Mouse (Mus musculus) layer of hippocampus, postnatal 25 days (tissue): Measurements from ENCODE around the gene Ang5. TPM values are rescaled to one million over a fixed set of nuclear protein-coding genes. Genes with fewer than 3 reads are reported as not detected.
A peak's percentile ranks its signal among the peaks of the same experiment; 100 is the strongest.
"Not testable (repeated sequence)": the region's sequence is repeated elsewhere in the genome, so short reads cannot be mapped to it uniquely, and the experiment has no call there.

Experiments used
- DNase-seq, 2 experiments: peaks; one replicate each; pipeline ENCODE4 v3.0.0; 2022; ENCODE audit warnings: mixed read lengths in 2 of 2, low spot score in 1 of 2; ENCODE audit errors: extremely low spot score in 1 of 2
- total RNA-seq, 2 experiments: library from RNA; stranded (reverse); gene quantifications; 2 replicates each; pipeline ENCODE4 v1.2.3; 2021

The Ang5 gene
- not detected for total RNA-seq

- DNase-seq, result not testable (repeated sequence)
Measured at GRCm38 (mm10) chr14:43956769-43957168, at the start of gene Ang5. TSS of gene Ang5 (plus strand) at chr14:43957069.

- DNase-seq, result not testable (repeated sequence)
Measured at GRCm38 (mm10) chr14:43918214-43918613, 38.7 kb upstream of the Ang5 start.

GRCm38 (mm10) chr14:43923459-43923858 lies 33.4 kb upstream of the Ang5 start, which contains the start of gene Ear10:
TSS of gene Ear10 (minus strand) at chr14:43923559.
- DNase-seq, result not testable (repeated sequence)

GRCm38 (mm10) chr14:43924688-43925403 lies 32.0 kb upstream of the Ang5 start, which contains the start of gene Gm8113:
TSS of gene Gm8113 (plus strand) at chr14:43925390.
- peak; percentile 25 to 66 for DNase-seq

GRCm38 (mm10) chr14:43925404-43925950 lies 31.4 kb upstream of the Ang5 start:
- not testable (repeated sequence) for DNase-seq

- DNase-seq, result peak; percentile 12 to 57
Measured at GRCm38 (mm10) chr14:43932991-43933390, 23.9 kb upstream of the Ang5 start.

GRCm38 (mm10) chr14:43933399-43933798 lies 23.5 kb upstream of the Ang5 start:
- not testable (repeated sequence) for DNase-seq

- DNase-seq, result not testable (repeated sequence)
Measured at GRCm38 (mm10) chr14:43953382-43953781, 3.5 kb upstream of the Ang5 start.

- not testable (repeated sequence) for DNase-seq
Measured at GRCm38 (mm10) chr14:43955074-43955473, 1.8 kb upstream of the Ang5 start.

GRCm38 (mm10) chr14:43983454-43983853 lies 26.6 kb downstream of the Ang5 start:
- DNase-seq, result no peak

- DNase-seq, result peak; percentile 25 to 68
Measured at GRCm38 (mm10) chr14:43983897-43984296, 27.0 kb downstream of the Ang5 start.

- no peak for DNase-seq
Measured at GRCm38 (mm10) chr14:43986147-43986546, 29.3 kb downstream of the Ang5 start.

GRCm38 (mm10) chr14:43987404-43987803 lies 30.5 kb downstream of the Ang5 start:
- peak; percentile 52 to 83 for DNase-seq

- not testable (repeated sequence) for DNase-seq
Measured at GRCm38 (mm10) chr14:43998455-43999000, 41.7 kb downstream of the Ang5 start.

- DNase-seq, result no peak
Measured at GRCm38 (mm10) chr14:44001600-44001999, 44.7 kb downstream of the Ang5 start.

- no peak for DNase-seq
Measured at GRCm38 (mm10) chr14:44002169-44002568, 45.3 kb downstream of the Ang5 start, which contains the start of gene Ang6. TSS of gene Ang6 (minus strand) at chr14:44002269.

GRCm38 (mm10) chr14:44008021-44008420 lies 51.2 kb downstream of the Ang5 start:
- not testable (repeated sequence) for DNase-seq

GRCm38 (mm10) chr14:44009686-44010085 lies 52.8 kb downstream of the Ang5 start:
- DNase-seq, result not testable (repeated sequence)
